Mouse (Mus musculus): ENCODE data around the gene Uncx.

- TF ChIP-seq MAFK (IDR thresholded peaks at IDR 0.05; ENCODE audit: insufficient replicate concordance, low read length) (no peak), JUN (IDR thresholded peaks at IDR 0.05; ENCODE audit: insufficient read depth, low read depth, low read length) (no peak), USF2 (conservative IDR thresholded peaks at IDR 0.05; ENCODE audit: low read depth, low read length) (no peak), MXI1 (IDR thresholded peaks at IDR 0.05; ENCODE audit: low read depth, low read length) (no peak), KAT2A (IDR thresholded peaks at IDR 0.05; ENCODE audit: insufficient replicate concordance, low read length) (no peak), ZMIZ1 (IDR thresholded peaks at IDR 0.05; ENCODE audit: low read depth, low read length) (no peak), POLR2A (IDR thresholded peaks at IDR 0.05; ENCODE audit: low read depth, low read length) (no peak), CTCF (conservative IDR thresholded peaks at IDR 0.05 in 1 of 2, IDR thresholded peaks at IDR 0.05 in 1 of 2; ENCODE audit: low read depth in 2 of 2, low read length in 2 of 2) (no peak)
Observed at GRCm38 (mm10) chr5:139528851-139529250, 14.4 kb upstream of the Uncx start.

Data from CH12.LX (cell line).